Mouse (Mus musculus) small intestine, adult 2 months (tissue): ENCODE data around the gene Bcl7a.

Source experiments
- CTCF ChIP-seq: fragments of 200-500 bp; IDR thresholded peaks from 2 replicates; pipeline ENCODE4 v1.5.1; 2012; ENCODE audit warnings: low read depth, mild to moderate bottlenecking, control low read depth, inconsistent platforms, low read length, moderate library complexity, mixed read lengths; ENCODE audit not compliant: insufficient replicate concordance, insufficient read length; ENCODE audit errors: extremely low read depth
- POLR2A ChIP-seq: fragments of 200-500 bp; IDR thresholded peaks from 2 replicates; pipeline ENCODE4 v1.6.1; 2012; ENCODE audit warnings: low read depth, mild to moderate bottlenecking, control low read depth, inconsistent platforms, low read length, moderate library complexity

- TF ChIP-seq CTCF = no peak
- no peak for TF ChIP-seq POLR2A
Measured at GRCm38 (mm10) chr5:123315219-123315866, 28.3 kb upstream of the Bcl7a start.
